Mouse (Mus musculus): ENCODE measurements around the gene Egflam.

Egflam gene

DNA sequence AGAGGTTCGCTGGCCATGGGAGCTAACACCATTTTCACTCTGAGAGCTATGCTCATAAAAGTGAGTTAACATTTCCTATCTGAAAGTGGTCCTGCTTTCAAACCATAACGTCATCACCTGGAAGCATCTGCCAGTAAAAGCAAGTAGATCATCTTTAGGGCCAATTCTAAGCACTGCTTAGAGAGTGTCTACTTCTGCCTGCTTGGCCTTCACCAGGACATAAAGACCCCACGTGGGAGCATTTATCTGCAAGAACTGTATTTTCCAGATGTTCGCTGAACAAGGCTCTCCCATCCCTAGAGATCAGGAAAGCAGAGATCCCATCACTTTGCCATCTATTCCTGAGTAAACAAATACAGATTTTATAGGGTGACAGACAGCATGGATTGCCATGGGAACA lies 108.2 kb downstream of the Egflam start:
- DNase-seq, result no peak

- DNase-seq, result no peak
Measured at GRCm38 (mm10) chr15:7289516-7289915, 108.7 kb downstream of the Egflam start.

DNA sequence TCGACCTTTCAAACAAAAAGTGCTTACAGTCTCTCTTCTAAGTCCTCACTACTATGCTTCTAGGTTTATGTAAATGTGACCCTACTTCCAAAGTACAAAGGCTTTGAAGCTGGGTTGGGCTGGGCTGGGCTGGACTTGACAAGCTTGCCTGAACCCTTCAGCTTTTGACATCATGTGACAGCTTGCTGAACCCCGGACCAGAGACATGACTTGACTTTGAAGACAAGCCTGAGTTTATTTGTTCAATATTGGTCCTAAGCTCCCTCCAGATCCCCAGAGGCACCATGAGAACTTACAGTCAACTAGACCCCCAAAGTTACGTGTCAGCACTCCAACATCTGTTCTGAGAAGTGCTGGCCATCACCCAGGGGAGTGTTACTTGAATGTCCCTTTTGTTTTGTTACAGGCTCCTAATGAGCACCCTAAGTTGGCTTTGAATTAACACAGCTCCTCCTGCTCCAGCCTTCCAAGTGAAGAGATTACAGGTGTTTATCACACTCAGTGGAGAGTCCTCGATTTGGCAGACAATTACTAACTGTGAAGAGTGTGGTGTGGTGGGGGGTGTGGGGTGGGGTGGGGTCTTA lies 109.3 kb downstream of the Egflam start:
- DNase-seq, result no peak

DNA sequence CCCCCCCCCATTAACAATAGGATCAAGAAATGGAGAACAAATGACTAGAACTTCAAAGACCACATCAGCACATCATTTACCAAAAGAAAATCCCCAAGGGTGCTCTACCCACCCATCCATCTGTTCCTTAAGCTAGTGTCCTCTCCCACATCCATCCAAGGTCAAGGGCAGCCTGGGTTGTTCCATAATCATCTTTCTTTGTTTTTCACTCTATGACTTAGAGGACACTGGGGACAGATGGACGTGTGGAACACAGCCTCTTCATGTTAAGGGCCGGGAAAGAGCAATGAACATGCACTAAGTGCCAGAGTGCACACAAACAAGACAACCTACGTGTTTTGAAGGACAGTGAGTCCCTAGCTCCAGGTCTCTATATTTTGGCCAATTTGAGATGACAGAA lies 110.3 kb downstream of the Egflam start:
- no peak for DNase-seq

DNA sequence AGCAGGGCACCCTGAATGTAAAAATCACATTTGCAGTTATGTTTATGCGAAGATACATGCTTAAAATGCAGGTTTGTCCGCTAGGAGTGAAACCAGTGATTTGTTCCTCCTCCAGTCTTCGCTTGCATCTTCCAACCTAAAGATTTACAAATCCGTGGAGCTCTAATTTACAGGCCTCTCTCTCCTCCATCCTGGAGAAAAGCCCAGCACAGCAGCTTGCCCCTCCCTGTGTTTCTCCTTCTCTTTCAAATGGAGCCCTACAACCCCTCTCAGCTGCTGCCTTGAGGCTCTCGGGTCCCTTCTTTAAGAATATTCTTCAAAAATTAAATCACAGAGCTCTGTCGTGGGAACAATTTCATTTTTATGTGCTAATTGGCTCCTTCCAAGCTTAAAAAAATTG lies 116.6 kb downstream of the Egflam start:
- no peak for DNase-seq

GRCm38 (mm10) chr15:7263822-7264221 lies 134.4 kb downstream of the Egflam start:
- DNase-seq, result peak; percentile 80 to 83

DNA sequence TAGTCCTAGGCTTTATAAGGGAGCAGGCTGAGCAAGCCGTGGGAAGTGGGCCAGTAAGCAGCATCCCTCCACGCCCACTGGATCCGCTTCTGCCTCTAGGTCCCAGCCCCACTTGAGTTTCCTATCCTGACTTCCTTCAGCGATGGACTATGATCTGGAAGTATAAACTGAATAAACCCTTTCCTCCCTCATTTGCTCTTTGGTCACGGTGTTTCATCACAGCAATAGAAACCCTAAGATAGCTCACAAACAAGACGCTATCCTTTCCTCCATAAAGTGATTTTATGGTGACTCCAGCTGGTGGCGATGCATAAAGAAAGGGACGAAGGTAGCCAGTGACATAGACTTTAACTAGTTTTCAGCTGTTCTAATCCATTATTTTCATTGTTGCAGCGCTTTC lies 134.9 kb downstream of the Egflam start:
- DNase-seq, result no peak

DNA sequence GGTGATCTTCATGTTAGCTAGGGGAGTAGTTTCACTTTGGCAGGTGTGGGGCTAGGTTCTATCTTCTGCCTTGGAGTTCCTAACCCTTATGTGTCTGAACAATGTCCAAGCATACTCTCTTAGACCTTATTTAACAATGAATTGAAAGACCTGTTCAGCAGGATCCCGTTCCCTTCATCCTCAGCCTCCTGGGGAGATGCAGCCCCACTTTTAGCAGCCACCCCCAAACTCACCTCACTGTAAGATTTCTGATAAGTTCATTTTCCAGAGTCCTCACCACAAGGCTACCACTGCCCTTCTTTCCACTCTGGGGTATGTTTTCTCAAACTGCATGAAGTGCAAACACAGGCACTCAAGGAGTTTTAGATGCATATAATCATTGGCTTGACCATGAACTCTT lies 136.8 kb downstream of the Egflam start:
- DNase-seq, result no peak

DNA sequence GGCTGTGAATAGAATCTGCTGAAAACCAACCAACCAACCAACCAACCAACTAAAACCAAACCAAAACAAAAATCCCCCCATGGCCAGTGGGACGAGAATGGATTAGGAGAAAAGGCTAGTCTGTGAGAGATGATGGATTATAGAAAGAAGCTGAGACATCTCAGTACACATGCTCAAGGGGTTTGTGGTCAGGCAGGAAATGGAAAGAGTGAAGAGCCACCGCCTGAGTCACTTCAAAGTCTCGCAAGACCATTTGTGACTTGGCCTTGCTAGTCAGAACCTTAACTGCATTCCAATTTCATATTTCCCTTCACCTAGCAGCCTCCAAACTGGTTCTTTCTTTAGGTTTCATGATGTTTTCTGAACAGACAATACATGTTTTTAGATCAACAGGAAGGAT lies 141.6 kb downstream of the Egflam start:
- DNase-seq, result no peak

DNA sequence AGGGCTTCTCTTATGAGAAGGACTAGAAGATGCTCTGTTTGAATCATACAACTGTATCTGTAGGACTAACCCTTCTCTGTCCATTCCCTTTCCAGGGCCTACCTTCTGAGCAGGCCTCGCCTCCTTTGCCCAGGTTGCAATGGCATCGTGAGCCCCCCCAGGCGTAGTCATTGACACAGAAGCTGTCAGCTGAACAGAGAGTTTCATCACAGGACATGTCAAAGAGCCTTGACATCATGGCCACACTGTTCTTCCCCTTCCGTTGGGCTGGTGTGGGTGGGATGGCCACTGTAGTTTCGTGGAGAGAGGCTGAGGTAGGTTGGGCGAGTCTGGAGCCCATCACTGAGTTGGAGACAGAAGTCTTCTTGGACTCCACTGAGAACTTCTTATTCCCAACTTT lies 144.9 kb downstream of the Egflam start:
- DNase-seq, result no peak

- DNase-seq, result no peak
Measured at GRCm38 (mm10) chr15:7252106-7252636, 146.0 kb downstream of the Egflam start.

DNA sequence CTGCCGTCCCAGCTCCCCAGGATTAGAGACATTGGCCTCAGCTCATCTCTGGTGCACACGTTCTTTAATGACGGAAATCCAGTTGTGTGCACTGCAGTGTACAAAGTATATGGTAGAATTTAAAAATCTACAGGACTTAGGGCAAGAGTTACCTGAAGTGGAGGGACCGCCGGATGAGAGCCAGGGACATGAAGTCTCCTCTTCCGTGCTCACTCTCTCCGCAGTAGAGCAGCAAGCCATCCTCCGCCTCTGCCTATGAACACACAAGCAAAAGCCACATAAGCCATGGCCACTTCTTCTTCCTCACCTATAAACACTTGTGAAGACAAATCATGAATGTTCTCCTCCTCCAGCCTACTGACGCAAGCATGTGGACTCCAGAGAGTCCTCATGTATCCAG lies 147.2 kb downstream of the Egflam start:
- no peak for DNase-seq

DNA sequence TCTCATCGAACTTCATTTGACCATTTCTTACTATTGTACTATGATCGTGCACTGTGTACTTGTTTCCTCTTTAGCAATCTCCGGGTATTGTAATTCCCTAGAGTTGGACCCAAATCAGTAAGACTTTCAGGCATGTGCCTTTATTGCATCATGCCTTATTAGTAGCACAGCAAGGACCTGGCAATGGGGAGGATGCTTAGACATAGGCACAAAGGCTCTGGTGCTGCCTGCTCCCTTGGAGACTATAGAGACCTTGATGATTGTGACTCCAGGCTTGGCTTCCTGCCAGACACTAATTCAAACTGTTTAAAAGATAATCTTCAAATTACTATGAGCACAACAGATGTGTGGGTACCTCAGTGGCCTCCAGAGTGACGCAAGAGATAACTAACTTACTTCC lies 149.0 kb downstream of the Egflam start:
- DNase-seq, result no peak

- no peak for DNase-seq
Measured at GRCm38 (mm10) chr15:7247321-7247720, 150.9 kb downstream of the Egflam start.

- no peak for DNase-seq
Measured at GRCm38 (mm10) chr15:7242161-7242850, 155.9 kb downstream of the Egflam start.

DNA sequence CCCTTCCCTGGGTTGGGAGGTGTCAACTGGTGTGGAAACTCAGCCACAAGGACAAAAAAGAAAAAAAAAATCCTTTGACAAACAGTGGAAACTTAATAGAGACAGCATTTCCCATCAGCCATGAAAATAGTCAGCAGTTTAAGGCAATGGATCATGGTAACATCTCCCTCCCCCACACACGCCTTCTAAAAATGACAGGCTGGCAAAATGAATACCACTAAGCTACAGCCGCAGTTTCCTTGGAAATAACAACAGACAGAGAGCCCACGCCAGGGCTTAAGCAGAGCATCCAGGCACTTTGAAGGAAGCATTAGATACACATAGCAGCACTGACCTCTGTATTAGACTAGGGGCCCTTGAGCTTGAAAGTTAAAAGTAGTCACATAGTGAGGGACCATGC lies 157.2 kb downstream of the Egflam start:
- no peak for DNase-seq

DNA sequence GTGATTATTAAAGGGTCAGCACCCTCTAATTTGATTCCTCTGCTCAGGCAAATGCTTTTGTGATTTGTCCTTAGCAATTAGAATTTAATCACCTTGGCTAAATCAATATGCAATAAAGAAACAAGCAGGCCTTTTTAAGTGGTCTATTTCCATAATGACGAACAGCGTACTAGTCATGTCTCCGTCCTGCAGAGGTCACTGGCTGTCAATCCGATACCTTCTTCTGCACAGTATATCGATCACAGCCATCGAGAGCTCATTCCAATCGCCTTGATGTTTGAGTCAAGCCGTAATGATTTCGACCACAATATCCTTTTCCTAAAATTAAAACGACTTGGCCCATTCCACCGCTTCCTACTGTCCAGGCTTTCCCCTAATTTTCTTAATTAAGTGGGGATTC lies 158.3 kb downstream of the Egflam start:
- DNase-seq, result no peak

GRCm38 (mm10) chr15:7233393-7234090 lies 164.7 kb downstream of the Egflam start:
- no peak for DNase-seq

- DNase-seq, result peak; percentile 91 to 93
Measured at GRCm38 (mm10) chr15:7226225-7226624, 172.0 kb downstream of the Egflam start.

GRCm38 (mm10) chr15:7224151-7224775 lies 173.9 kb downstream of the Egflam start:
- peak; percentile 58 to 76 for DNase-seq

- DNase-seq, result peak; percentile 54 to 73
Measured at GRCm38 (mm10) chr15:7222809-7223208, 175.4 kb downstream of the Egflam start.

DNA sequence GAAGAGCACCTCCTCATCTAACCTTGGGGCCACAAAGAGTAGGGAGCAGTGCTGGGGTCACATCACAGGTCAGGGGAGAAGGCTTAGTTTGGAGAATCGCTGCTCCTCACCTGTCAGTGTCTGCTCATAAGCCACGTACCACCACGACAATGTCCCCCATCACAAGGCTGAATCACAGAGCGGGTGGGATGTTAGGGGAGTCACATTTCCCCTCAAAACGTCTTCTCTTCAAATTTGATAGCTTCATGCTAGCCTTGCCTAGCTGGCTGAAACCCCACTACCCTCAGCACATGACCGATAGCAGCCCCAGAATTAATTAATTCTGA lies 181.0 kb downstream of the Egflam start:
- no peak for DNase-seq

DNA sequence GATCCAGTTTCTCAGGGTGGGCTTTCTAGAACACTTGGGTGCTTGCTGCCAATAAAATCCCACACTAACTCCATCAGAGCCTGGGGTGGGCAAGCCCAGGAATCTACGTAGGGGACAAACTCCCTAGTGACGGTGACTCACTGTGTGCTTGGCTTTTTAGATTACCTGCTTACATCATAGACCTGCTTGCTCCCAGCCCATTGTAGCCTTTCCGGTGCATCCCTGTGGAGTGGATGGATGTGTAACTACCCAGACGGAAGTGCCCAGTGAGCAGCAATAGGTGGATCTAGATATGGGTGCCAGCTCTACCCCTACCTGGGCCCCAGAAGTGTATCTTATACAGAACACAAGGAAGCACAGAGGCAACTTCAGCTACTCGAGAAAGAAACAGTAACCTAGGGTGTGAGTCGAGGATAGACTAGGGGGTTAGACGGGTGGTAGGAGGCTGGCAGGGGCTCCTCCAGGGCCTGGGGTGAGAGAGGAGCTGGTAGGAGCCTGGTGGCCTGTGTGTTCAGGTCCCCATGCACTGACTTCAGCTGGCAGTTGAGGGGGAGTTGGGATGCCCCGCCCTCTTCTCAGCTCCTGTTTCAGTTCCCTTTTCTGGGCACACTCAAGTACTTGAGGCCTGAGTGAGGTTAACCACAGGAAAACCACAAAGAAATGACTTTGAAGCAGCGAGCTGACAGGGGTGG lies 181.5 kb downstream of the Egflam start:
- no peak for DNase-seq
